ENCODE assay signal across 9 mouse cellular contexts in genomic region chr16:5931680-5932079, GRCm38 (mm10). TPM values are rescaled to one million over a fixed set of nuclear protein-coding genes. Genes with fewer than 3 reads are reported as not detected.
DNase-seq lines count a peak whose midpoint lies in the region; ATAC-seq and TF ChIP-seq lines count a peak whose summit lies in the region.
"Had no signal": no experiment of that assay in that cellular context is flagged by ENCODE, and none has a peak within 500 bp of the region (broad histone marks: within the 10 kb centered on the region; RNA-seq: fewer than 3 reads in every experiment).

No protein-coding gene starts in this region.

- intact Hi-C loops in heart, postnatal 25 days (cut with DNase I), result loop anchor here (2.0 kb wide), 1 partner anchor 457 kb away; no protein-coding TSS in a partner anchor

- H3K4me1 ChIP-seq in forebrain, postnatal 0 days (ENCODE audit: insufficient read depth), result peaks cover 8% of the 10 kb centered on the region; the same call in 1 of the 2 replicates
- H3K4me1 ChIP-seq in hindbrain, postnatal 0 days (ENCODE audit: insufficient read depth, low read length), result no peaks in the 10 kb centered on the region
- H3K4me1 ChIP-seq in midbrain, embryonic 14.5 days (ENCODE audit: control insufficient read depth, insufficient read depth, low read length), result peaks cover 6% of the 10 kb centered on the region; the same call in 1 of the 2 replicates
- H3K4me1 ChIP-seq in stomach, embryonic 16.5 days (ENCODE audit: control insufficient read depth, insufficient read depth, low read length), result no peaks in the 10 kb centered on the region
- H3K4me1 ChIP-seq: liver, embryonic 15.5 days had no signal

- H3K9me3 ChIP-seq in forebrain, postnatal 0 days (ENCODE audit: low read length), result no peaks in the 10 kb centered on the region
- no peaks in the 10 kb centered on the region for H3K9me3 ChIP-seq in hindbrain, postnatal 0 days (ENCODE audit: low read length)
- H3K9me3 ChIP-seq in midbrain, embryonic 14.5 days (ENCODE audit: control insufficient read depth, low read length), result no peaks in the 10 kb centered on the region
- no peaks in the 10 kb centered on the region for H3K9me3 ChIP-seq in stomach, embryonic 16.5 days (replicated peaks; ENCODE audit: control insufficient read depth, low read length)
- H3K9me3 ChIP-seq: liver, embryonic 15.5 days had no signal

- no peaks in the 10 kb centered on the region for H3K27me3 ChIP-seq in forebrain, postnatal 0 days (ENCODE audit: insufficient read depth, low read length)
- no peaks in the 10 kb centered on the region for H3K27me3 ChIP-seq in hindbrain, postnatal 0 days (ENCODE audit: insufficient read depth, low read length)
- no peaks in the 10 kb centered on the region for H3K27me3 ChIP-seq in midbrain, embryonic 14.5 days (ENCODE audit: control insufficient read depth, insufficient read depth, low read length)
- H3K27me3 ChIP-seq in stomach, embryonic 16.5 days (ENCODE audit: control insufficient read depth, insufficient read depth, low read length), result no peaks in the 10 kb centered on the region
- H3K27me3 ChIP-seq: liver, embryonic 15.5 days had no signal

- peak; percentile 50 for ATAC-seq in forebrain, postnatal 0 days
- ATAC-seq in hindbrain, postnatal 0 days, result peak; percentile 52; the same call in 1 of the 2 replicates
- ATAC-seq in midbrain, embryonic 14.5 days (ENCODE audit: low FRiP score, low TSS enrichment), result no peak
- 0 out of 2 replicates have a peak, but pooled peaks have one; percentile 17 for ATAC-seq in stomach, embryonic 16.5 days (ENCODE audit: insufficient read depth, low FRiP score)

- H3K27ac ChIP-seq in forebrain, postnatal 0 days (ENCODE audit: low read depth, low read length), result no peak overlapping the region
- no peak overlapping the region for H3K27ac ChIP-seq in hindbrain, postnatal 0 days
- no peak overlapping the region for H3K27ac ChIP-seq in midbrain, embryonic 14.5 days (replicated peaks; ENCODE audit: low read depth, low read length)
- no peak overlapping the region for H3K27ac ChIP-seq in stomach, embryonic 16.5 days (ENCODE audit: low read length)
- H3K27ac ChIP-seq: liver, embryonic 15.5 days had no signal

- peak; percentile 29 to 82 for DNase-seq in heart, adult 18-20 months
- no peak for DNase-seq in heart, postnatal 25 days (ENCODE audit: low spot score)
- DNase-seq in cerebellum, adult 18-20 months, result peak; percentile 87 to 88
- DNase-seq in forebrain, postnatal 0 days, result peak; percentile 85
- DNase-seq in hindbrain, postnatal 0 days (ENCODE audit: low spot score), result peak; percentile 89
- DNase-seq in left cerebral cortex, adult 18-20 months (ENCODE audit: low spot score in 2 of 2), result peak; percentile 84 to 95
- peak; percentile 90 for DNase-seq in midbrain, embryonic 14.5 days

- H3K4me2 ChIP-seq in forebrain, postnatal 0 days (ENCODE audit: low read depth), result no peak overlapping the region
- no peak overlapping the region for H3K4me2 ChIP-seq in hindbrain, postnatal 0 days (ENCODE audit: low read depth, low read length)
- no peak overlapping the region for H3K4me2 ChIP-seq in midbrain, embryonic 14.5 days (ENCODE audit: low read length)
- no peak overlapping the region for H3K4me2 ChIP-seq in stomach, embryonic 16.5 days (ENCODE audit: low read depth, low read length)
- H3K4me2 ChIP-seq: liver, embryonic 15.5 days had no signal

- 30% methylated on average over 7 of the region's 7 CpGs for WGBS in forebrain, postnatal 0 days
- 27% methylated on average over 7 of the region's 7 CpGs for WGBS in hindbrain, postnatal 0 days
- WGBS in midbrain, embryonic 14.5 days, result 29% methylated on average over 7 of the region's 7 CpGs
- WGBS in stomach, embryonic 16.5 days, result 26% methylated on average over 7 of the region's 7 CpGs

- no peak overlapping the region for H3K4me3 ChIP-seq in forebrain, postnatal 0 days (ENCODE audit: low read depth, low read length)
- H3K4me3 ChIP-seq in hindbrain, postnatal 0 days (ENCODE audit: low read length), result no peak overlapping the region
- H3K4me3 ChIP-seq in midbrain, embryonic 14.5 days (replicated peaks; ENCODE audit: low read depth, low read length), result no peak overlapping the region
- H3K4me3 ChIP-seq in stomach, embryonic 16.5 days (replicated peaks; ENCODE audit: low read length), result no peak overlapping the region
- H3K4me3 ChIP-seq: liver, embryonic 15.5 days had no signal

- no peaks in the 10 kb centered on the region for H3K36me3 ChIP-seq in forebrain, postnatal 0 days (ENCODE audit: insufficient read depth)
- H3K36me3 ChIP-seq in hindbrain, postnatal 0 days (ENCODE audit: insufficient read depth, low read length), result no peaks in the 10 kb centered on the region
- no peaks in the 10 kb centered on the region for H3K36me3 ChIP-seq in midbrain, embryonic 14.5 days (ENCODE audit: control insufficient read depth, insufficient read depth, low read length)
- no peaks in the 10 kb centered on the region for H3K36me3 ChIP-seq in stomach, embryonic 16.5 days (ENCODE audit: control insufficient read depth, insufficient read depth, low read length)
- H3K36me3 ChIP-seq: liver, embryonic 15.5 days had no signal

- no peak overlapping the region for H3K9ac ChIP-seq in forebrain, postnatal 0 days
- no peak overlapping the region for H3K9ac ChIP-seq in hindbrain, postnatal 0 days (replicated peaks; ENCODE audit: low read length)
- H3K9ac ChIP-seq in midbrain, embryonic 14.5 days (replicated peaks; ENCODE audit: low read length), result no peak overlapping the region
- no peak overlapping the region for H3K9ac ChIP-seq in stomach, embryonic 16.5 days (ENCODE audit: low read length)
- H3K9ac ChIP-seq: liver, embryonic 15.5 days had no signal

- peak; percentile 86 for TF ChIP-seq CTCF in forebrain, postnatal 0 days (IDR thresholded peaks at IDR 0.05; ENCODE audit: low read depth)
- TF ChIP-seq CTCF in hindbrain, postnatal 0 days (IDR thresholded peaks at IDR 0.05; ENCODE audit: low read depth), result peak; percentile 87

RNA-seq across cellular contexts. Expression of gene Rbfox1, which starts 46.5 kb away (rescaled TPM):
- total RNA-seq in heart, adult 18-20 months (2021), result 10 to 100 TPM; 56.9 to 65.4 TPM
- 10 to 100 TPM; 47.7 to 48.6 TPM for total RNA-seq in heart, postnatal 25 days (2021)
- 124 and 129 TPM in 2 replicates for total RNA-seq in forebrain, postnatal 0 days (2014; rRNA removed)
- 213 and 214 TPM in 2 replicates for polyA plus RNA-seq in forebrain, postnatal 0 days (2015; fragmentation: Nextera tagmentation; extraction: Ambion mirVana)
- total RNA-seq in hindbrain, postnatal 0 days (2014; rRNA removed), result 142 and 158 TPM in 2 replicates
- 179 and 204 TPM in 2 replicates for polyA plus RNA-seq in hindbrain, postnatal 0 days (2015; fragmentation: Nextera tagmentation; extraction: Ambion mirVana)
- 100 to 1,000 TPM; 309 to 311 TPM for total RNA-seq in left cerebral cortex, adult 18-20 months (2021)
- 125 and 142 TPM in 2 replicates for polyA plus RNA-seq in midbrain, embryonic 14.5 days (2014; fragmentation: Nextera tagmentation; extraction: Ambion mirVana)
- polyA plus RNA-seq in stomach, embryonic 16.5 days (2015; fragmentation: Nextera tagmentation; extraction: Ambion mirVana), result 3.1 and 4.5 TPM in 2 replicates
